Mouse (Mus musculus): ENCODE measurements around the gene Nkd1. TPM values are rescaled to one million over a fixed set of nuclear protein-coding genes. Genes with fewer than 3 reads are reported as not detected.

Nkd1 gene
- polyA plus RNA-seq (2017; shearing (Covaris generic)) = not detected

GRCm38 (mm10) chr8:88520985-88521527 lies at the start of gene Nkd1:
Nkd1 (plus strand) TSS chr8:88521354.

GRCm38 (mm10) chr8:88635474-88636397 lies 114.6 kb downstream of the Nkd1 start, which contains the start of gene Snx20:
Snx20 (minus strand) TSS chr8:88636128.

Other genes starting within 250 kb of the Nkd1 start
- gene Adcy7, start 249.0 kb upstream of the Nkd1 start, polyA plus RNA-seq (2017; shearing (Covaris generic)) = 175 TPM
- 26.2 TPM for gene Brd7, start 159.2 kb upstream of the Nkd1 start, polyA plus RNA-seq (2017; shearing (Covaris generic))
- 12.8 TPM for gene Snx20, start 114.8 kb downstream of the Nkd1 start, polyA plus RNA-seq (2017; shearing (Covaris generic))
- 0.66 TPM for gene Nod2, start 126.0 kb downstream of the Nkd1 start, polyA plus RNA-seq (2017; shearing (Covaris generic))
- 177 TPM for gene Cyld, start 175.7 kb downstream of the Nkd1 start, polyA plus RNA-seq (2017; shearing (Covaris generic))

Measured in activated CD4-positive, CD25-positive, alpha-beta regulatory T cell, adult 9 weeks (primary cell).